Mouse (Mus musculus) adipose tissue, adult 10 weeks (tissue): ENCODE results near the gene Slc7a12. TPM values are rescaled to one million over a fixed set of nuclear protein-coding genes. Genes with fewer than 3 reads are reported as not detected.

Source experiments
- polyA plus RNA-seq: library from polyadenylated mRNA; stranded (reverse); fragments of 350-450 nt; fragmentation: Illumina TruSeq; extraction: RNeasy Lipid Tissue Mini Kit (QIAGEN cat#74804); gene quantifications from one replicate; pipeline ENCODE4 v1.2.3, GENCODE M21; 2014; ENCODE audit warnings: low read depth, low replicate concordance

The Slc7a12 gene
- 0.43 TPM for polyA plus RNA-seq

GRCm38 (mm10) chr3:14480397-14480796, at the start of gene Slc7a12:
Gene Slc7a12 (plus strand): TSS chr3:14480697.

Other genes with a start within 250 kb of the Slc7a12 start
- gene 1810022K09Rik, start 130.6 kb downstream of the Slc7a12 start, polyA plus RNA-seq = 218 TPM
- gene Car13, start 161.0 kb downstream of the Slc7a12 start, polyA plus RNA-seq = 7.3 TPM